Mouse (Mus musculus): ENCODE measurements around the gene Npr1.

The Npr1 gene

DNA sequence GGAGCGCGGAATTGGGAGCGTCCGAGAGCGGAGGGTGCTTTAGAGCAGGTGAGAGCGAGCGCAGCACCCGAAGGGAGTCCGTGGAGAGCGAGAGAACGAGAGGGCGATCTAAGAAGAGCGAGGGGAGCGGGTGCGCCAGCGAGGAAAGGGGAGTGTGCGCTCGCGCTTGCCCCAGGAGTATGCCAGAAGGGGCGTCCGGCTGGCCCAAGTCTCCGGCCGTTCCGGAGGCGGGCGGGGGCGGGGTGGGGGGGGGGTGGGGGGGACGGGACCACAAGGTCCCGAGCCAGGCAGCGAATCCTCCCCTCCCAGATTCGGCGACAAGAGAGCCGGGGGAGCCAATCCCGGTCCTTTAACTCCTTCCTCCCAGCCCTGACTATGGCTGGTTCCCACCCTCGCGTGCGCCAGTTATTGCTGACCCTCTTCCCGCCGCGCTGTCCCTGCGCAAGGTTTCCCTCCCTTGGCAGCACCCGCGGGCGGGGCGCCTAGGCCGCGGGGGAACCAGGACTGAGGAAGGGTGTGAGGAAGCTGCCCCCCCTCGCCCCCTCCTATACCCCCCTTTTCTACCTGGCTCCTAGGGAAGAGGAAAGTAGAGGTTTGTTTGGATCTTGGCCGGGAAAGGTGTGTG lies at the start of gene Npr1:
Npr1 (minus strand) TSS at position 181 of the 625 bp plus-strand sequence.
- no peak for DNase-seq (ENCODE audit: low spot score)

DNA sequence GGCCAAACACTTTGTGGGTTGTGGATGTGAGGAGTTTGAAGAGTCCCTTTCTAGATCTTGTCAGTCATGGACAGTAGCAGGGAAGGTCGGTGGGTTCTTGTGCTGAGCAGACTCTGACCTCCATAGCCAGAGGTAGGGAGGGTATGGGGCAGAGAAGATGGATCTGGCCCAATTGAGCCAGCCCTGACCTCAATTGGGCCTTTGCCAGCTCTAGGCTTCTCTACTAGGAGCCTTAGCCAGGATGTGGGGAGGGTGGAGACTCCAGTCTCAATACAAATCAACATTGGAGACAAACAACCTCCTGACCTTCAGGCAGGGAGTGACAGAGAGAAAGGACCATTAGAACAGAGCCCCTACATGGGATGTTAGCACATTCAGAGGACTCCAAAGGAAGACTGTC lies 49.6 kb upstream of the Npr1 start:
- no peak for DNase-seq (ENCODE audit: low spot score)

DNA sequence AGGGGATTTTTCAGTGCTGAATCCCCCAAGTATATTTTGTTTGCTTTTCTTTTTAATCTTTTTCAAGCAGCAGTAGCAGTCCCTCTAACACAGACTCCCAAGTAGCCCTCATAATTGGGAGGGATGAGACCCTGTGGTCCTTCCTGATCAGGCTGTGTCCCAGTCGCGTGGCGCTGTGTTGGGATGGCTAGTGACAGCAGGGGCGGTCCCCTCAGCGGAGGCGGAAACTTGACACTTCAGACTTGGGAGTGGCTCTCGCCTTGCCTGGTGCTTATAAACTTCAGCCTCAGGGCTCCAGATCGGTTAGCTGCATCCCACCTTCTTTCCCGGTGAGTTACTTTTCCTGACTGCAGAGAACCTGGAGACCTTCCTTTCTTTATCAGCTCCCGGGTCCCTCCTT lies 49.0 kb upstream of the Npr1 start:
- peak; percentile 64 for DNase-seq (ENCODE audit: low spot score)

DNA sequence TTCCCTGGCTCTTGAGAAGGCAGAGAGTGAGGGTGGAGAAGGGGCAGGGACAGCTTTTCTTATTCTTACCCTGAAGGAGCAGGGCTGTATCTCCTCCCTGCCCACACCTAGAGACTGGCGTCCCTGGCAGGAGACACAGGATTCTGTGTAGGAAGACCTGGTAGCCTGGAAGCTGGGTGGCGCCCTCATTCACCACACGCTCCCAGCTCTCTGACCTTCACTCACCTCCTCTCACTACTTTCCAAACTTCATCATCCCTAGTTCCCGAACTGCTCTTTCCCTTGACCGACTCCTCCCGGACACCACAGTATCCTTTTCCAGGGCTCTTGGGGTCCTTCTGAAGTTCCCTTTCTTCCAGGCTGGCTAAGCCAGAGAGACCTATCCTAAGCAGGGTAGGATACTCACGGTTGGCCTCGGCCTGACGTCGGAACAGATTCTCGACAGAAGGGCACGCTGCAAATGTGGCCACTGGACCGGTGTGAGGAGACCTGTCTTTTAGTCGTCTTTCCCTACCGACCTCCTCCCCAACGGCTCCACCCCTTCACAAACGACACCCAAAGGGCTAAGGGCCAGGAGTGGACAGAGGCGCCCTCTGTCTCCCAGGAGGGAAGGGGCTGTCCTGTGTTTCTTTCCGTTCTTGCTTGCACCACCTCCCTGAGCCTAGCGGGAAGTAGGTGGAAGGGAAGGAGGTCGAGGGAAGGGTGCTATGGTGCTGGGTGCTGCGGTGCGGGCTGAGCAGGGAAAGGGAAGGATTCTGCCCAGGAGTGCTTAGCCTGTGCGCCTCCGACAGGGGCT lies 48.3 kb upstream of the Npr1 start, which contains the start of the genes S100a1 and S100a13:
S100a1 (minus strand) TSS at position 597 of the 795 bp plus-strand sequence.
S100a13 (plus strand) TSS at position 640 of the 795 bp plus-strand sequence.
- peak; percentile 76 for DNase-seq (ENCODE audit: low spot score)

DNA sequence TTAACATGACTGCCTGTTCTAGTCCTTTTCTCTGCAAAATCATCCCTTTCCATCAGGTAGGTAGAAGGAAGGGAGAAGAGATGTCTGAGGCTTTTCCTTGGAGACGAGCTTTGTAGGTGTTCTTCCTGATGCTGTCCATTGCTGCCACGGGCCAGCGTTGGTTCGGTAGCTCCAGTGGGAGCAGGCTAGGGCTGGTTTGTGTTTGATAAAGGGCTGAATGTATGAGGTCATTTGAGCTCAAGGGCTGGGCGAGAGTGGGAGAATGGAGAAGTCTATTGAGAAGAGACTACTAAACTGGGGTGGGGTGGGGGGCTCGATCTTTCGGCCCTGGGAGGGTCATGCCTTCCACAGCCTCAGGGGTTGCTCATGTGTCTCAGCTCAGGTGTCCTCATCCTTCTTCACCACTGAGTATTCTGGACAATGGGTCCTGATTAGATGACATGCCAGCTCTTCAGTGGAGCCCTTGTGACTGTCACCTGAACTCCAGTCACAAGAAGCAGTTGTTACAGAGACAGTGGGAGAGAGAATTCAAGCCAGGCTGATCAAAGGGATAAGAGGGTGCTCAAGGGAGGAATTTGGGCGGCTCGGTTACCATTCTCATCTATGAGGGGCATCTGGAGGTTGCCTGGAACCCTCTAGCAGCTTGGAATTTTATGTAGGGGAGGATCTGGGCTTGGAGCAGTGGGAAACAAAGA lies 47.4 kb upstream of the Npr1 start:
- no peak for DNase-seq (ENCODE audit: low spot score)

DNA sequence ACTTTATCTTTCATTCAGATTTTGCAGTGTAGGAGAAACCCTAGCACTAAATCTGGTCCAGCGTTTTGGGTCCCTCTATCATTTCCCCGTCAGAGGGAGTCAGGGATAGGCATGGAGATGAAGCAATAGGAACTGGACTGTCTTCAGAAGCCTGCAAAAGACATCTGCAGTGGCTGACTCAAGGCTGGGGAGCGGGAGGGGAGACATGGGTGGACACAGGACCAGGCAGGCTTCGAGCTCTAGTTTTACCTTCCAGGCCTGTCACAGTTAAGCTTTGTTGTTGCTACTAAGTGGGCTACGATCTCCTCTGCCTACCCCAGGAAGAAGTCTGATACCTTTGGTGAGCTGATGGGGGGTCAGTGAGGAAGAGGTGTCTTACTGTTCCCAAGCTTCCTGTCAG lies 46.6 kb upstream of the Npr1 start:
- DNase-seq (ENCODE audit: low spot score) = no peak

DNA sequence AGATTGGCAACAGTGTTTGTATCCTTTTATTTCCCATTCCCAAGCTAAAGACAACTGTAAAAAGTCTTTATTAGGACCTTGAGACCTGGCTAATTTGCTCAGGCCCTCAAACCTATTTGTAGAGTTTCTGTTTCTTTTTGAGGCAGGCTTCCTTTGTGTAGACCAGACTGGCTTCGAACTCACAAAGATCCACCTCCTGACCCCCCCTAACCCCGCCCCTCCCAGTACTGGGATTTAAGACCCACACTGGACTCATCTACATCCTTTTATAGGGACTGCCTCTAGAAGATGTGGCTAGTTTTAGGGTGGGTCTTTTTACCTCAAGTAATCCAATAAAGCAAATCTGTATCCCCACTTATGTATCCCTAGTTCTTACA lies 44.1 kb upstream of the Npr1 start:
- no peak for DNase-seq (ENCODE audit: low spot score)

DNA sequence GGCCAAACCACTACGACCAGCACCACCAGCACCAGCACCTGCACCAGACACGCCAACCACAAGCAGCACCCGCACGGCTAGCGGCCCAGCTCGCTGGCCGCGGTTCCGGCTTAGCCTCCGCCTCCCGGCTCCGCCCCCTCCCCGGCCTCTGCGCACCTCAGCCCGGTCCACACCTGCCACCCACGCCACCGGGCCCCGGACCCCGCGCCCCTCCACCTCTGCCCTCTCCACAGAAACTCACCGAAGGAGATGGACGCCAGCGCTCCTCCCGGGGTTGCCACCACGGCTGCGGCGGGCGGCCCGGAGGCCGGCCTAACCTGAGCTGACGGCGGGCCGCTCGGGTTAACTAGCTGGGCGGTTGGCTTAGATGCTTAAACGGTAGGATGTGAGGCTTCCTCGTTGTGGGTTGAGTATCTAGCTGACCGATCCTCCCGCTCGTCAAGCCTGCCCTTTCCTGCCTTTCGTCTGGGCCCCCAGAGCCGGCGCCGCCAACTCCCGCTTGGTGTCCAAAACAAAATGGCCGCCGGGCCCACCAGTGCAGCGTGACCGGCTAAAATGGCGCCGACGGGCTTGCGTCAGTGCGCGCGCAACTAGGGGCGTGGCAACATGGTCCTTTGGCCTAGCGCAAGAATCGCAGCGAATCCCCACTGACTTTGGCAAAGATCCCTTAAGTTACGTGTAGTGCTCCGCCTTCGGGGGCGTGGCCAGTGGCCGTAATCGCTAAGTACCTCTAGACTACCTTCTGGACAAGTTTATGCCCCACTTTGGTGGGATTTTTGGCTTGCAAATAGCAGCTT lies 43.5 kb upstream of the Npr1 start, which contains the start of gene Chtop:
Chtop (minus strand) TSS at position 549 of the 797 bp plus-strand sequence.
- DNase-seq (ENCODE audit: low spot score) = peak; percentile 99

DNA sequence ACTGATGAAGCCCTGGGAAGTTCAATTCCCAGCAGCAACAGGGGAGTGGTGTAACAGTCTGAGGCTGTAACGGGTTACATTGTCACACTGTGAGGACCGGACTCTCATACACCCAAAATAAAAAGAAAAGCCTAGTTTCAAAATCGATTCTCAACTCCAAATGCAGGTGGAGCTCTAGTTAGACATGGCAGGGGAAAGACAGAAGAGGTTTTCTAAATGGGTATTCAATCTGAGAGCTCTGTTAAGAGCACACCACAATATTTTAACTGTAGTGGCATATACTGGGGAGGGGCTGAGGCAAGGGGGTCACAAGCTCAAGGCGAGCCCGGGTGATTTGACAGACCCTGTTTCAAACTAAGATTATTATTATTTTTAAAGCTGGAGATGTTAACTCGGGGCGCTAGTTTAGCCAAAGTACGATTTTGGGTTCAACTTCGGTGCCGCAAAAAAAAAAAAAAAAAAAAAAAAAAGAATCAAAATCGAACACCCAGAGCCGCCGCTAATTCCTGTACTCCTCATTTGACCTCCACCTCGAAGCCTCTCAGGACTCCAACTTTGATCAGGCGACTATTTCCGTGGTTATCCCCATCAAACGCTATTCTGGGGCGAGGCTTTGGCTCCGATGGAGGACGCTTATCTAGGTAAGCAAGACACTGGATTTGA lies 42.8 kb upstream of the Npr1 start:
- DNase-seq (ENCODE audit: low spot score) = no peak

DNA sequence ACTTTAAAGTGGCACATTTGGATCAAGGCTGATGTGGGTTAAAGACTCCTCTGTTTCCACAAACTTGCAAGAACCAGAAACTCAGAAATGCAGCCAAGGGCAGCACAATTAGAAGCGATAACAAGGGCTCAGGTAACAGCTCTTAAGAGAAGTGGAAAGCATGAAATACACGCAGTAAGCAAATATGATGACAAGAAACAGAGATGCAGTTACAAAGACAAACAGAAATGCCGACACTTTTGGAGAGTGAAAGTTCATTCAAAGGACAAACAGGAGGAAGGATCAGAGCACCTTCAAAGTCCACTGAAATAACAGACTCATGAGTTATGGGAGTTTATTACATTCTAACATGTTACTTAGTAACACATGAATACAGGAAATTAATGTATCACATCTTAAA lies 40.7 kb upstream of the Npr1 start:
- no peak for DNase-seq (ENCODE audit: low spot score)

DNA sequence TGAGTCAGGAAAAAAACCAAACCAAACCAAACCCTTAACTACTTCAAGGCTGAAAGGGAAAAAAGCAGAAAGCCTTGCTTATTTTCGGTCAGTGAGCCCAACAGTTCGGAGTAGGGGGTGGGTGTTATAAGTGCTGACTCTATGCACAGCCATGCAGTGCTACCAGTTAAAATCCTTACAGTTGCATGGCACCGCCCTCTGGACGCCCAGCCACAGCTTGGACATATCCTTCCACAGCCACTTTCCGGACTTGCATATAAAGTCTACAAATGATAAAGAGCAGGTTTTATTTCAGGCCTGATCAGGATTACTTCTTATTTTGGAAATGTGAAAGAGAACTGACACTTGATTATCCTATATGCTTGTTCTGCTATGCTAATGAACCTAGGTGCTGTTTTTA lies 39.5 kb upstream of the Npr1 start:
- no peak for DNase-seq (ENCODE audit: low spot score)

DNA sequence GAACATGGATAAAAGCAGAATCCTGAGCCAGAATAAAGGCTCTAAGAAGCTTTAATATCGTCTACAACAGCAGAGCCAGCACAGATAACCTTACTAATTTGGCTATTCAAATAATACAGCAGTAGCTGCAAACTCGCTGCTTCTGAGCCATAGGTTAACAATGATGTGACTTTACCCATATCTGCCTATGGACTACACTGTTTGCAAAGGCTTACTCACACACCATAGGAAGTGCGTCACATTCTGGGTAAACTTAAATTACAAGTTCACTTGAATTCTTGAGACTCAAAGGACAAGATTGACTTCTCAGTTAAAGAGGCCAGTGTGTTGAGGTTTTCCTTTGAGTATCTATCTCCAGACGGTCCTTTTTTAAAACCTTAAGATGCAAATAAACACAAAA lies 37.8 kb upstream of the Npr1 start:
- DNase-seq (ENCODE audit: low spot score) = no peak

DNA sequence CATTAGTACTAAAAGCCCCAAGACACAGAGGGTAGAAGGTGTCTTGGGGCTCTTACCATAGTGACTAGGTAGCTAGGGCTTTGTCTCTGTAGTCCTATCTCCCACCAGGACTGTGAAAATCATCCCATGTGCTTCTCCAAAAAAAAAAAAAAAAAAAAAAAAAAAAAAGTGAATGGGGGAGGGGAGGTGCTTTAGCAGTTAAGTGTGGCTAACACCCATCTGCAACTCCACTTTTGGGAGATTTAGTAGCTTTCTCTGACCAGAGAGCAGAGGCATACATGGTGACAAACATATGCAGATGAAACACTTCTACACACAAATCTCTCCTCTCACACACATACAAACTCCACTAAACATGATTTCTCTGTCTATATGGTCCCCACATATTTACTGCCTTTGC lies 31.9 kb upstream of the Npr1 start:
- no peak for DNase-seq (ENCODE audit: low spot score)

DNA sequence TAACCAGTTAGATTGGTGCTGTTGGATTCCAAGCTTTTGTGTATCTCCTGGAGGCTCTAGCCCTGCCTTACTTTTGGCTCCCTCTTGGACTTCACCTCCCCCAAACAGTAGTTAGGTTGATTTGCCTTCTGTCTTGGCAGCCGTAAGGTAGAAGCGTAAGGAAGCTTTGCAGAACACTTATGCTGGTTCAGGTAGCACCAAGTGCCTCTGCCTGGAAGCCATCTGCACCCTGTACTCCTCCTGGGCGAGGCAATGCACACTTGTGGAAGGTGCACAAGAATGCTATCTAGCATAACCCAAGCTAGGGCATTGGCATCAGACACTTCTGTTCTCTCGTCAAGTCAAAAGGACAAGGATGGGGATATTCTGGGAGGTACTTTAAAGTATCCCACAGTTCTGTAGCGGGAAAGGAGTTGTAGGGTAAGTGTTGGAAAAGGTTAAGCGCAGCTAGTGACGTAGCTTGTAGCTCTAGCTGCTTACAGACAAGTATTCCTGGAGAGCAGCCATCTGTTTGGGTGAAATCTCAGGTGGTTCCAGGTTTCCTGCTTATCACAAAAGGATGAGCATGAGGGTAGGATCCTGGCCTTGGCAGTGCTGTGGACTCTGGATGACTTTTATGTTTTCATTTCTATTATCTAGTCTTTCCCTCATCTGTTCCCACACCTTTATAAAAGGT lies 30.3 kb upstream of the Npr1 start:
- DNase-seq (ENCODE audit: low spot score) = no peak

DNA sequence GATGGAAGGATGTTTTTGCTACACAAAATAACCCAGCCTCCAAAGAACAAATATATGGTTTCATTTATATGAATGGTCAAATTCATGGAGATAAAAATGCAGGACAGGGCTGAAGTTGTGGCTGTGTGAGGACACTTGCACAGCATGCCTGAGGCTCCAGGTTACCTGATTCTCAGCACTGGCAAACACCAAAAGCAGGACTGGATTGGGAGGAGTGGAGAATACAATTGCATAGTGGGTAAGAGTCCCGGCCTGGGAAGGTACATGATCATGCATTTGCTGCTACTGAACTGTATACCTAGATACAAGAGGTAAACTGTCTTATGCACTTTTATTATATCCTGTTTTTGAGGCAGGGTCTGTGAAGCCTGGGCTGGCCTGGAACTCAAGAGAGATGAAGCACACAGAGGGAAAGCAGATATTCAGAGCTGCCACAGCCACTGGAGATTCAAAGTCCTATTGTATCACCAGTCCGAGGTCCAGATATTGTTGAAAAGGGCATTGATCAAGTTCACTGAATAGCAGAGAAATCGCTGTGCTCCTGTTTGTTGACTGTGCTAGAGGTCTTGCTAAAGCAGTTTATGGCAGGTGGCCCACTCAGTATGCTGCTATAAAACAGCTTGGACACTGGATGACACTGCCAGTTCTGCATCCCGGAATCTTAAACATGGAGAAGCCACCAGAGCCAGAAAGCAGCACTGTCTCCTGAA lies 28.3 kb upstream of the Npr1 start:
- no peak for DNase-seq (ENCODE audit: low spot score)

DNA sequence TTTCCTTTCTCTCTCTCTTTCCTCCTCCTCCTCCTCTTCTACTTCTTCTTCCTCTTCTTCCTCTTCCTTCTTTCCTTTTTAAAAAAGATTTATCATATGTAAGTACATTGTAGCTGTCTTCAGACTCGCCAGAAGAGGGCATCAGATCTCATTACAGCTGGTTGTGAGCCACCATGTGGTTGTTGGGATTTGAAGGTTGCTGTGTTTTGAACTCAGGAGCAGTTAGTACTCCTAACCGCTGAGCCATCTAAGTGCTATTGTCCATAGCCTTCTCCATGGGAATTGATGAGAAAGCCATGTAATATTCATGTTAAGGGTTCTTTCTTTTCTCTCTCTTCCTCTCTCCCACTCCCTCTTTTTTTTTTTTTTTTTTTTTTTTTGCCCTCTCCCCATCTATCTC lies 25.7 kb upstream of the Npr1 start:
- no peak for DNase-seq (ENCODE audit: low spot score)

DNA sequence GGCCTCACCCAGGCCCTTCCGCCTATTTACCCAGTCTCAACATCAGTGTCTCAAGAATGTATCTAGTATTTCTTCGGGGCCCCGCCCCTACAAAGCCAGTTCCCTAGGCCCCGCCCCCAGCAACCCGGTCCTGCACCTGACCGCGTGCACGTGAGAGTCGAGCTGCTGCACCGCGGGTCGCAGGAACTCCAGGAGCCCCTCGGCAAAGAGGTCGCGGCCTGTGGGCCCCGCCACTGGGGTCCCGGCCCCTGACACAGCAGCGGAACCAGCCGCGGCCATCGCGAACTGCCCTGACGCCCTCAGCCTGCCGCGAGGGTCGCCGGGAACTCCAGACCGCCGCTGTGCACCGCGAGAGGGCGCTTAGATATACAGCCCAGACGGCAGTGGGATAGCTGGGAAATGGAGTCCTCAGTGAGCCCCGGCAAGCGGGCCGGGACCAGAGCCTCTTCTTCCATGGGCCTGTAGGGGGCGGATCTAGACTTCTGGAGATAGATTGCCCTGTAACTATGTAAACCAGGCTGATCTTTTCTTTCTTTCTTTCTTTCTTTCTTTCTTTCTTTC lies 25.1 kb upstream of the Npr1 start, which contains the start of gene Snapin:
Snapin (minus strand) TSS at position 338 of the 561 bp plus-strand sequence.
- DNase-seq (ENCODE audit: low spot score) = peak; percentile 97

DNA sequence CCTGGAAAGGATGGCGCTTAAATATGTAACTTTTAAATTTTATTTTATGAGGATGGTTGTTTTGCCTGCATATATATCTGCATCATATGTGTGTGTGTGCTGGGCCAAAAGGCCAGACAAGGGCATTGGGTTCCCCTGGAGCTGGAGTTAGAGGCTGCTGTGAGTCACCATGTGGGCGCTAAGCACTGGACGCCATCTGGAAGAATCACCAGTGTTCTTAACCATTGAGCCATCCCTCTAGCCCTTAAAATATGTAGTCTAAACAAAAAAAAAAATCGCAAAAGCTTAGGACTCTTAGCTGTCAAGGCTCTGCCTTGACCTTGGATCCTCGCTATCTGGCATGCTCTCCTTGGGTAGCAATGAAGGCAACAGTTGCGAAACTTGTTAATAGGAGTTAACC lies 22.9 kb upstream of the Npr1 start:
- no peak for DNase-seq (ENCODE audit: low spot score)

DNA sequence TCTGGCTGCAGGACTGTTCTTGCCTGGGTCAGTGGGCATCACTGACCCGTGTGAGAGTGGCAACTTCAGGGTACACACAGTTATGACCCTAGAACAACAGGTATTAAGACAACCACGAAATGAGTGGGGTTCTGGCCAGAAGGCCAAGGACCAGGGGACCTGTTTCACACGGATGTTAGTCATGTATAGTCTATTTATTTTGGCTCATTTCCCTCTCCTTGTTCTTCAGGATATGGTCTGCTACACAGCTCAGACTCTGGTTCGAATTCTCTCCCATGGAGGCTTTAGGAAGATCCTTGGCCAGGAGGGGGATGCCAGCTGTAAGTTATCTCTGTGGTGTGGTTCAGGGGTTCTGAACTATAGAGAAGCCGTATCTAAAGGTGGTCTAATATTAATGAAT lies 21.3 kb upstream of the Npr1 start:
- no peak for DNase-seq (ENCODE audit: low spot score)
